Mouse (Mus musculus) forebrain, embryonic 13.5 days (tissue): ENCODE results near the gene Senp3. TPM values are rescaled to one million over a fixed set of nuclear protein-coding genes. Genes with fewer than 3 reads are reported as not detected.
"Not testable (repeated sequence)": the region's sequence is repeated elsewhere in the genome, so short reads cannot be mapped to it uniquely, and the experiment has no call there.

ENCODE experiments used
- ATAC-seq: fragments of 200-750 bp; cut with Nextera tagmentation; 2 replicates; pipeline ENCODE4 v1.8.0; 2017
- H3K27ac ChIP-seq: fragments of 300-500 bp; sonication (generic); 2 replicates; pipeline ENCODE4 v1.5.1; 2015; ENCODE audit warnings: inconsistent platforms, mild to moderate bottlenecking, moderate library complexity
- H3K27me3 ChIP-seq: fragments of 300-500 bp; sonication (generic); 2 replicates; pipeline ENCODE4 v1.6.1; 2015; ENCODE audit warnings: mild to moderate bottlenecking, inconsistent platforms
- H3K36me3 ChIP-seq: fragments of 300-500 bp; sonication (generic); 2 replicates; pipeline ENCODE4 v1.6.1; 2015; ENCODE audit warnings: mild to moderate bottlenecking, inconsistent platforms; ENCODE audit not compliant: poor library complexity, severe bottlenecking
- H3K4me1 ChIP-seq: fragments of 300-500 bp; sonication (generic); 2 replicates; pipeline ENCODE4 v1.6.1; 2015; ENCODE audit warnings: inconsistent platforms
- H3K4me2 ChIP-seq: fragments of 300-500 bp; sonication (generic); 2 replicates; pipeline ENCODE4 v1.6.1; 2015; ENCODE audit warnings: inconsistent platforms, mild to moderate bottlenecking, moderate library complexity
- H3K4me3 ChIP-seq: fragments of 300-500 bp; sonication (generic); 2 replicates; pipeline ENCODE4 v1.5.1; 2015; ENCODE audit warnings: mild to moderate bottlenecking, inconsistent platforms
- H3K9ac ChIP-seq: fragments of 300-500 bp; sonication (generic); 2 replicates; pipeline ENCODE4 v1.6.1; 2015; ENCODE audit warnings: mild to moderate bottlenecking, inconsistent platforms
- H3K9me3 ChIP-seq: fragments of 300-500 bp; sonication (generic); replicated peaks from 2 replicates; pipeline ENCODE4 v1.6.1; 2016; ENCODE audit warnings: inconsistent platforms
- WGBS: fragments of 180-500 bp; shearing (Covaris S2); methylation state at CpG from one replicate; pipeline ENCODE4 v1.1.7; 2015; 5-methylcytosine and 5-hydroxymethylcytosine counted together
- polyA plus RNA-seq: library from polyadenylated mRNA; unstranded; fragments of >200 nt; fragmentation: Nextera tagmentation; extraction: Ambion mirVana; gene quantifications from 2 replicates; pipeline ENCODE4 v1.2.1, GENCODE M21; 2015

The Senp3 gene
- 93.7 and 99.6 TPM in 2 replicates for polyA plus RNA-seq

- H3K9ac ChIP-seq = peak within 1 kb of the TSS; percentile 88
- peaks cover 46% of the 10 kb centered on the region for H3K4me1 ChIP-seq
- under 1% methylated on average over 79 of the region's 80 CpGs for WGBS
- ATAC-seq = peak; percentile 97
- H3K9me3 ChIP-seq = no peaks in the 10 kb centered on the region
- peak within 1 kb of the TSS; percentile 96 for H3K27ac ChIP-seq
- H3K36me3 ChIP-seq = peaks cover 39% of the 10 kb centered on the region
- peak within 1 kb of the TSS; percentile 78 for H3K4me3 ChIP-seq
- H3K27me3 ChIP-seq = no peaks in the 10 kb centered on the region
- peak within 1 kb of the TSS; percentile 97 for H3K4me2 ChIP-seq
These were observed at the start of gene Senp3 for GRCm38 (mm10) chr11:69681314-69682208. Senp3 (minus strand) TSS chr11:69682084.

- not testable (repeated sequence) for H3K27me3 ChIP-seq, ATAC-seq, H3K4me3 ChIP-seq, H3K4me1 ChIP-seq, H3K9me3 ChIP-seq, H3K9ac ChIP-seq, H3K4me2 ChIP-seq, H3K27ac ChIP-seq
- 95% methylated on average over 2 of the region's 3 CpGs for WGBS
- peaks cover 41% of the 10 kb centered on the region for H3K36me3 ChIP-seq
These were observed 49.5 kb upstream of the Senp3 start for GRCm38 (mm10) chr11:69731408-69731807.

- H3K36me3 ChIP-seq = peaks cover 17% of the 10 kb centered on the region
- H3K4me1 ChIP-seq = no peaks in the 10 kb centered on the region
- no peak overlapping the region for H3K27ac ChIP-seq
- no peak overlapping the region for H3K4me2 ChIP-seq
- WGBS = 16% methylated on average over 3 of the region's 3 CpGs
- H3K9ac ChIP-seq = no peak overlapping the region
- no peak overlapping the region for H3K4me3 ChIP-seq
- no peak for ATAC-seq
- no peaks in the 10 kb centered on the region for H3K27me3 ChIP-seq
- no peaks in the 10 kb centered on the region for H3K9me3 ChIP-seq
These were observed 47.2 kb upstream of the Senp3 start for GRCm38 (mm10) chr11:69729063-69729462.

- H3K27me3 ChIP-seq = no peaks in the 10 kb centered on the region
- 43% methylated on average over 5 of the region's 5 CpGs for WGBS
- no peak overlapping the region for H3K4me3 ChIP-seq
- no peak overlapping the region for H3K27ac ChIP-seq
- no peak overlapping the region for H3K4me2 ChIP-seq
- H3K9me3 ChIP-seq = no peaks in the 10 kb centered on the region
- ATAC-seq = no peak
- no peak overlapping the region for H3K9ac ChIP-seq
- no peaks in the 10 kb centered on the region for H3K4me1 ChIP-seq
- no peaks in the 10 kb centered on the region for H3K36me3 ChIP-seq
These were observed 44.1 kb upstream of the Senp3 start for GRCm38 (mm10) chr11:69725951-69726350.

GRCm38 (mm10) chr11:69723074-69723473 lies 41.2 kb upstream of the Senp3 start:
- Histone ChIP-seq H3K27me3 (no peaks in the 10 kb centered on the region), H3K9me3 (no peaks in the 10 kb centered on the region), H3K4me2 (no peak overlapping the region), H3K27ac (no peak overlapping the region), H3K4me3 (no peak overlapping the region), H3K4me1 (no peaks in the 10 kb centered on the region), H3K36me3 (no peaks in the 10 kb centered on the region), H3K9ac (0 out of 2 replicates have a peak overlapping the region, but pooled peaks have one; percentile 40)
- no peak for ATAC-seq
- 62% methylated on average over 2 of the region's 2 CpGs for WGBS

GRCm38 (mm10) chr11:69720852-69721251 lies 39.0 kb upstream of the Senp3 start:
- H3K9ac ChIP-seq = no peak overlapping the region
- WGBS = 81% methylated on average over 6 of the region's 6 CpGs

GRCm38 (mm10) chr11:69719423-69719822 lies 37.5 kb upstream of the Senp3 start:
- no peaks in the 10 kb centered on the region for H3K4me1 ChIP-seq
- H3K27ac ChIP-seq = no peak overlapping the region
- no peak overlapping the region for H3K4me3 ChIP-seq
- H3K9ac ChIP-seq = no peak overlapping the region
- no peak for ATAC-seq
- H3K36me3 ChIP-seq = no peaks in the 10 kb centered on the region
- H3K9me3 ChIP-seq = no peaks in the 10 kb centered on the region; the same call in 1 of the 2 replicates
- no peaks in the 10 kb centered on the region for H3K27me3 ChIP-seq
- WGBS = 74% methylated on average over 6 of the region's 6 CpGs
- no peak overlapping the region for H3K4me2 ChIP-seq

More at GRCm38 (mm10) chr11:69720852-69721251, 39.0 kb upstream of the Senp3 start:
- Histone ChIP-seq H3K9me3 (no peaks in the 10 kb centered on the region), H3K27me3 (no peaks in the 10 kb centered on the region), H3K4me2 (no peak overlapping the region), H3K4me1 (no peaks in the 10 kb centered on the region), H3K36me3 (no peaks in the 10 kb centered on the region), H3K4me3 (no peak overlapping the region), H3K27ac (no peak overlapping the region)
- no peak for ATAC-seq

GRCm38 (mm10) chr11:69718661-69719060 lies 36.8 kb upstream of the Senp3 start:
- WGBS = 26% methylated on average over 15 of the region's 15 CpGs
- no peak for ATAC-seq
- peak overlapping the region; percentile 24; the same call in 1 of the 2 replicates for H3K4me2 ChIP-seq
- H3K9me3 ChIP-seq = no peaks in the 10 kb centered on the region; the same call in 1 of the 2 replicates
- H3K27me3 ChIP-seq = no peaks in the 10 kb centered on the region
- H3K4me1 ChIP-seq = no peaks in the 10 kb centered on the region
- no peak overlapping the region for H3K4me3 ChIP-seq
- H3K36me3 ChIP-seq = no peaks in the 10 kb centered on the region
- H3K27ac ChIP-seq = no peak overlapping the region
- no peak overlapping the region for H3K9ac ChIP-seq

- H3K4me3 ChIP-seq = no peak overlapping the region
- H3K9ac ChIP-seq = no peak overlapping the region
- H3K27ac ChIP-seq = no peak overlapping the region
- no peaks in the 10 kb centered on the region for H3K27me3 ChIP-seq
- H3K9me3 ChIP-seq = no peaks in the 10 kb centered on the region; the same call in 1 of the 2 replicates
- H3K36me3 ChIP-seq = no peaks in the 10 kb centered on the region
- H3K4me2 ChIP-seq = no peak overlapping the region
- H3K4me1 ChIP-seq = no peaks in the 10 kb centered on the region
- 70% methylated on average over 4 of the region's 4 CpGs for WGBS
- no peak for ATAC-seq
These were observed 35.1 kb upstream of the Senp3 start for GRCm38 (mm10) chr11:69716953-69717352.

GRCm38 (mm10) chr11:69715929-69716328 lies 34.0 kb upstream of the Senp3 start:
- no peaks in the 10 kb centered on the region for H3K36me3 ChIP-seq
- no peak overlapping the region for H3K4me3 ChIP-seq
- no peaks in the 10 kb centered on the region; the same call in 1 of the 2 replicates for H3K9me3 ChIP-seq
- no peaks in the 10 kb centered on the region for H3K4me1 ChIP-seq
- H3K27me3 ChIP-seq = no peaks in the 10 kb centered on the region
- WGBS = 49% methylated on average over 5 of the region's 5 CpGs
- ATAC-seq = no peak
- no peak overlapping the region for H3K9ac ChIP-seq
- H3K4me2 ChIP-seq = no peak overlapping the region
- H3K27ac ChIP-seq = no peak overlapping the region

- no peak overlapping the region for H3K27ac ChIP-seq
- no peaks in the 10 kb centered on the region; the same call in 1 of the 2 replicates for H3K9me3 ChIP-seq
- H3K4me1 ChIP-seq = no peaks in the 10 kb centered on the region
- no peaks in the 10 kb centered on the region for H3K36me3 ChIP-seq
- no peaks in the 10 kb centered on the region for H3K27me3 ChIP-seq
- H3K4me2 ChIP-seq = no peak overlapping the region
- ATAC-seq = no peak
- no peak overlapping the region for H3K9ac ChIP-seq
- WGBS = 60% methylated on average over 9 of the region's 9 CpGs
- H3K4me3 ChIP-seq = no peak overlapping the region
These were observed 33.6 kb upstream of the Senp3 start for GRCm38 (mm10) chr11:69715482-69715881.

GRCm38 (mm10) chr11:69714636-69715329 lies 32.9 kb upstream of the Senp3 start:
- no peak overlapping the region for H3K4me3 ChIP-seq
- no peaks in the 10 kb centered on the region for H3K27me3 ChIP-seq
- 83% methylated on average over 18 of the region's 18 CpGs for WGBS
- no peak overlapping the region for H3K4me2 ChIP-seq
- ATAC-seq = no peak
- no peaks in the 10 kb centered on the region for H3K36me3 ChIP-seq
- H3K27ac ChIP-seq = no peak overlapping the region
- no peak overlapping the region for H3K9ac ChIP-seq
- no peaks in the 10 kb centered on the region; the same call in 1 of the 2 replicates for H3K9me3 ChIP-seq
- H3K4me1 ChIP-seq = no peaks in the 10 kb centered on the region
